Mouse (Mus musculus) gonadal fat pad, adult 2 months (tissue): ENCODE results near the gene Cyfip1. TPM values are rescaled to one million over a fixed set of nuclear protein-coding genes. Genes with fewer than 3 reads are reported as not detected.
A peak's percentile ranks its signal among the peaks of the same experiment; 100 is the strongest.

Source experiments
- DNase-seq: peaks from one replicate; pipeline ENCODE4 v3.0.0-alpha.2; 2012; ENCODE audit warnings: low read depth
- polyA plus RNA-seq: library from polyadenylated mRNA; depleted of rRNA; stranded (reverse); fragments of >200 nt; gene quantifications from 2 replicates; pipeline ENCODE4 v1.2.3, GENCODE M21; 2012; rRNA removed

The Cyfip1 gene
- 52.3 and 84.1 TPM in 2 replicates for polyA plus RNA-seq

- DNase-seq = no peak
Observed at GRCm38 (mm10) chr7:55841445-55841844, at the start of gene Cyfip1. Cyfip1 (plus strand) TSS chr7:55841745.

GRCm38 (mm10) chr7:55792280-55792679, 49.3 kb upstream of the Cyfip1 start:
- no peak for DNase-seq

DNA sequence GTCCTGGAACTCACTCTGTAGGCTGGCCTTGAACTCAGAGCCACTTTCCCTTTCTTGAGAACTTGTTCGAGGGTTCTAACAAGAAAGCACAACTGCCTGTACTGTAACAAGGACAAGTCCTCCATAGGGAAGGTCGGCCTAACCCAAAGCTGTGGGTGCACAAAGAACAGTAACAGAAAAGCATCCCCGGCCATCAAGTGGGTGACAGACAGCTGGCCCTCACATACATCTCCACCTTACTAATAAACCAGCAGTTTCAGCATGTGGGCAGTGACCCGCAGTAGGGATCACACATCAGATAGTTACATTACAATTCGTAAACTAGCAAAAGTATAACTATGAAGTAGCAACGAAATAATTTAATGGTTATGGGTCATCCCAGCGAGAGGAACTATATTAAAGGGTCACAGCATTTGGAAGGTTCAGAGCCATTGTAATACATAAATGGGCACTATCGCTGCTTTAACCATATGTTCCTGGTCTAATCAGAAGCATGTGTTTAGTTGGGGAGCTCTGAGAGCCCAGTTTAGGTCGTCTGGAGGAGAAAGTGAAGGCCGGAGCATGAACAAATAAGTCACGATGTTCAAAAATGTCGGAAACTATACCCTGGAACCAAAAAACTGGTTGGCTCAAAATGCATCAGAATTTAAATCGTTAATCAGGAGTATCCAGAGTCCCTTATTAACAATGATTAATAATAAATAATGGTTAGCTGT, 48.2 kb upstream of the Cyfip1 start:
- DNase-seq = no peak

- peak; percentile 49 for DNase-seq
Observed at GRCm38 (mm10) chr7:55793952-55794603, 47.5 kb upstream of the Cyfip1 start, which contains the start of gene Tubgcp5. Tubgcp5 (plus strand) TSS chr7:55794154.

- DNase-seq = no peak
Observed at GRCm38 (mm10) chr7:55799981-55800380, 41.6 kb upstream of the Cyfip1 start.

GRCm38 (mm10) chr7:55809967-55810366, 31.6 kb upstream of the Cyfip1 start:
- DNase-seq = no peak

GRCm38 (mm10) chr7:55824468-55824867, 17.1 kb upstream of the Cyfip1 start:
- DNase-seq = no peak

GRCm38 (mm10) chr7:55827551-55827950, 14.0 kb upstream of the Cyfip1 start:
- DNase-seq = no peak

- no peak for DNase-seq
Observed at GRCm38 (mm10) chr7:55836877-55837276, 4.7 kb upstream of the Cyfip1 start.

- DNase-seq = no peak
Observed at GRCm38 (mm10) chr7:55841977-55842503, 495 bp downstream of the Cyfip1 start.

DNA sequence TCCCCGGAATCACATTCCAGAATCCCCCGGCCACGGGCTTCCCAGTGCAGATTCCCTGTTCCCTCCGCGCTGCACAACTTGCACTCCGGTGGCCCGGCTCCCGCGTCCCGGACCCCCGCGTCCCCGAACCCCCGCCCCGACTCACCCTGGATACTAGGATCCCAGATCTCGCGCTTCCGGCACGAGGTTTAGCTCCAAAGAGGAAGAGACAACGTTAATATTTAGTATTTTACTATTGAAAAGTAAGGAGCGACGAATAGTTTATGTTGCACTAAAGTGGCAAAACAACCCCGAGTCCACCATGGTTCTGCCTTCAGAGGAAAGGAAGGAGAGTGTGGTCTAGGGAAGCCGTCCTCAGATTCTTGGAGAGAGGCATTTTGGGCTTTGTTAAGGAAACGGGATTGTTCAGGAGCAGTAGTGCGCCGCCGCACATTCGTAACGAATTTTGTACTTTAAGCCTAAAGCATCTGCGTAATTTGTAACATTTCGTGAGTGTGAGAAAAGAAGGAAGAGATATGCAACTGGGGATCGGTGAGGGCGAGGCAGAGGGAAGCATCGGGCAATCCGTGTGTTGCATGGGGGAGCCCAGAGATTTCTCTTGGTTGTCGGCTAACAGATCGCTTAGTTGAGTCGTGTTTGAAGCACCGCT, 1.1 kb downstream of the Cyfip1 start:
- no peak for DNase-seq

DNA sequence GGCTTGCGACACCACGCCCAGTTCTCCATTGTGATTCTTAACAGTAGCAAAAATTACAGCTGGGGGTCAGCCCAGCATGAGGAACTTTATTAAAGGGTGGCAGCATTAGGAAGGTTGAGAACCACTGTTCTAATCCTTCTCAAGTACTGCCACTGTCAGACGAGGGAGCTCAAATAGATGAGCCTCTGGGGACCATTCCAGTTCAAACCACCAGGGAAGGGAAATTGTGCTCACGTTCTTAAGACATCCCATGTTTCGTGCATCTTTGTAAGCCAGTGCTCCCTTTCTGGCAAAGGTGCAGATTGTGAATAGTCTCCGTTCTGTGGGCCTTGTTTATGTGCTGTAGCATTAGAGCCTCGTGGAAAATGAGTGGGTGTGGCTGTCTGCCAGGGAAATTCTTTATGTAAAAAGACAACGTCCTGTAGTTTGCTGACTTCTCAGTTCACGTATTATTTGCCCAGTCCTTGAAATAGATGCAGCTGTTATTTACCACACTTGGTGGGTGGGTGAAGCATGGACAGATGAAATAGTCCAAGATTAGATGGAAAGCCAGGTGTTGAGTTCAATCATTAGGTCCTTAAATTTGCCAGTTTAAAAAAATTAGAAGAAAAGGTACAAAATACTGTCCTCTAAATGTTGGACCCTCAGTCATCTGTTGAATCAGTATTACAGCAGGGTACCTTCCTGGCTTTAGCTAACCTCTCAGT, 5.2 kb downstream of the Cyfip1 start:
- no peak for DNase-seq

- no peak for DNase-seq
Observed at GRCm38 (mm10) chr7:55849948-55850571, 8.5 kb downstream of the Cyfip1 start.

- no peak for DNase-seq
Observed at GRCm38 (mm10) chr7:55852787-55853186, 11.2 kb downstream of the Cyfip1 start.

- no peak for DNase-seq
Observed at GRCm38 (mm10) chr7:55855597-55855996, 14.1 kb downstream of the Cyfip1 start.

DNA sequence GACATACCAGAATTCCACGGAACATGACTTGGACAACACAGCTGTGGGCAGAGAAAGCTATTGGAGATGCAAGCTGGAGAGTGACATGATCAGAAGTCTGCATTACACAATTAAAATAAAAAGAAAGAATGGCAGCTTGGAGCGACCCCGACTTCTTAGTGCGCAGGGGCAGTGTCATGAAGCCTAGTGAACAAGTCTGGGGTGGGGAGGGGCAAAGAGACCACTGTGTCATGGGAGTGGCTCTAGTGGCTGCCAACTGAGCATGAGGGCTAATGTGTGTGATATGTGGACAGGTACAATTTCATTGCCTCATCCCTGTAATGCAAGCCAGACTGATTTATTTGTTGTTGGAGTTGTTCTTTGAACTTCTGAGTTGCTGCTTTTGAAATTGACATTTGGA, 15.2 kb downstream of the Cyfip1 start:
- DNase-seq = no peak

GRCm38 (mm10) chr7:55857729-55858128, 16.2 kb downstream of the Cyfip1 start:
- no peak for DNase-seq

DNA sequence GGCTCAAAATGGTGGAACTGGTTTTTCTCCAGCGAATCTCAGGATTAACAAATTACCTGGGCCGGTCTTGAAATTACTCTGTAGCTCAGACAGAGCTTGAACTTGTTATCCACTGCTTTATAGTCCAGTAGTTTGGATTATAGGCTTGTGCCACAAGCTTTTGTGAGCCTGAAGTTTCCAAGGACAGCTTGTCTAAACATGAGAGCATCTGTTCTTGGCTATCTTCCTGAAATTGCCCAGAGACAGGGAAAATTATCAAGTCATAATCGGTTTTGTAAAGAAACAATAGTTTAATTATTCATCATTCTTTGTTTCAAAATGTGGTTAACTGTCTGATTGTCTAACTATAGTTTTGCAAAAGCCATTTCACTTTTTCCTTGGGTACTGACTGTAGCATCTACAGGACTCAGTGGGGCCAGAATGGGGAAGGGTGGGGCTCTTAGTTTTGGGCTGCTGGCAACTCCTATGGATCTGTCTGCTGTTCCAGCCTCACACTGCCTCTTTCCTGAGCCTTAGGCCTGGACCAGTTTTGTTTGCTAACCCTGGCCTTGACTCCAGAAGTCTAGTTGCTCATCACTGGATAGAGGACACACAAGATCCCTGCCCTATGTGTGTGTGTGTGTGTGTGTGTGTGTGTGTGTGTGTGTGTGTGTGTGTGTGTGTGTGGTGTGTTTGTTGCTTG, 17.4 kb downstream of the Cyfip1 start:
- no peak for DNase-seq

- no peak for DNase-seq
Observed at GRCm38 (mm10) chr7:55859518-55859872, 17.9 kb downstream of the Cyfip1 start.

- no peak for DNase-seq
Observed at GRCm38 (mm10) chr7:55859956-55860355, 18.4 kb downstream of the Cyfip1 start.

GRCm38 (mm10) chr7:55861175-55861574, 19.6 kb downstream of the Cyfip1 start:
- no peak for DNase-seq
